Mouse (Mus musculus) fat pad, adult 2 months (tissue): ENCODE measurements at regions not wholly inside any gene's neighbourhood (a gene's known extent, or its start where the extent isn't known, plus 50 kb on each side); places are given as distances from the start of the nearest gene placed in this dataset.

Source experiments
- DNase-seq: peaks from one replicate; pipeline ENCODE4 v3.0.0-alpha.2; 2011; ENCODE audit warnings: low read depth, low spot score; ENCODE audit errors: extremely low read depth

DNA sequence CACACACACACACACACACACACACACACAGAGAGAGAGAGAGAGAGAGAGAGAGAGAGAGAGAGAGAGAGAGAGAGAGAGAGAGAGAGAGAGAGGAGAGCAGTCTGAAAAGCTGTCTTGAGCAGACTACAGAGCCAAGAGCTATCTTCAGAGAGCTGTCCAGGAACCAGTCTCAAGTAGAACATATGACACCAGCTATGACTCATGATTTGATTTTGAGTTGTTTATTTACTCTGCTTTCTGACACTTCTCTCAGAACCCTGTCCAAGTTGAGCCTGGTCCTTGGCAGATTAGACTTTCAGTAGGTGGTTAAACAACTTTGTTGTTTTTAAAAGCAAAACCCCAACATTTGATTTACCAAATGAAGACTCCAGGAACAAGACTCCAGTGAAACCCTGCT is 420.8 kb upstream of the Lcorl start:
- DNase-seq, result no peak

DNA sequence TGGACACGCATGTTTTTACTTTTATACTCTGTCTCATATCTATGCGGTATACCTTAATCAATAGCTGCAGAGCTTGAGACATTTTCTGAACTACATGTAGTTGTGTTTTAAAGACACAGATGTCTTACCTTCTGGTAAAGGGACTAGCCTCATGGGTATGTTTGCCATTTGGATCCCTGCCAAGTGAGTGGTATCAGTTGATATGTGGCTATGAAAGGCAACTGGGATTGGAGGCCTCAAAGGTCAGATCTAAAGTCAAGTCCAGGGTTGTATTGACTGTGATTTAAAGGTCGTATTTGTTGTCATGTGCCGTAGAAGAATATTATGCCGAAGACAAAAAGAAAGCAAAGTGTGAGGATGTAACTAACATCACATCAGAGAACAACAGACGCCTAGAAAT is 399.3 kb upstream of the Lcorl start:
- DNase-seq, result no peak

DNA sequence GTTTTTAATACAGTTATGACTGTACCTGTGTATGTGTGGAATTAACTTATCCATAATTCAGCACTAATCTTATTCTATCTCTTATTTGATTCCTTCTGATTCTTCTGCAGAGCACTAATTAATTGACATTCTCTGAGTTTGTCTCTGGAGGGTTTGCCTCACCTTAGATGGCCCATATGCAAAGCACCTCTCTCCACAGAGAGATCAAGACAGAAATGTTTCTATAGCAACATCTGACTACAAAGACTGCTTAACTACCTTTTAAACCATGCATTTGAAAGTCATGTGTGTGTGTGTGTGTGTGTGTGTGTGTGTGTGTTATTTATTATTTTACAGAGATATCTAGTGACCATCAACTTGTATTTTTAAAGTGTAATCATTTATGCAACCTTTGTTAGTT is 396.5 kb upstream of the Lcorl start:
- DNase-seq, result no peak

DNA sequence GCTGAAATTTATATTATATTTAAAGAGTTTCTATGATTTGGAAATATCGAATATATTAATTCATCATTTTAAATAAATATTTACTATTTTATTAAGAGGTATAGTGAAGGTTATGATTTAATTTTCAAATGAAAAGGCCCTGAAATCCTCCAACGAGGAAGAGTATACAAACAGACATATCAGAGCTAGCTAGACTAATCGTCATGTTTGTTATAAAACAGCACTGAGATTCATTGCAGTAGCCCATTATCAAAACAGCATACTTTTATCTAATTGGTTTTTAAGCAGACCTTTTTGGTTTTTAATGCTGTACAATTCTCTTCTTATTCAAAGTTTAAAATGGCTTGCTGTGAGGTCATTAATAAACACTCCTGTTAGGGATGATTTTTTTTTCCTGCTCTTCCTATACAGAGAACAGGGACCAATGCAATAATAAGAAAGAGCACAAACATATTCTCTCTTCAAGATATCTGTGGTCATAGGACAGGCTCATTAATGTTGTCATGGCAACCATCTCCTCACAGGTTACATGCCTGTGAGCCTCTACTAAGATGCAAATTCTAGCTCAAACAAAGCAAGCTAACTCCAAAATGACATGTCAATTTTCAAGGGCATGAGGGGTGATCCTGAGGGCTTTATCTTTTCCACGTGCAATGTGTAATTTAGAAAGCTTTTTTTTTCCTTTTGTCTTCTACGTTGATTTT is 378.1 kb upstream of the Lcorl start:
- no peak for DNase-seq

DNA sequence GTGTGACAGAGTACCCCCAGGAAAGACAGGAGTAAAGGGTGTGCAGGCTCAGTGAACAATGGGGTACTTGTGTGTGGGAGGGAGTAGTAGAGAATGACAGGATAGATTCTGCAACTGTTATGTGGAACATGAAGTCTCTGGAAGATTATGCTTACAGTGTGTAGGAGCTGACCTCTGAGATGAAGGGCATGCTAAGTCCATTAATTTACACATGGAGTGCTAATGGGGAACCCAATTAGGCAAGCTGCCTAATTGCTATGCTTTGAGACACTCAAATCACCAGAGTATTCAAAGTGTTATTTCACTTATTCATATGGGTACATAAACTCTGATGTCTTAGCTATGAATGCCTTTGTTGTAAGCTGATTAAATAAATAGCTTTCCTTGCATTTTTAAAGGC is 375.4 kb upstream of the Lcorl start:
- no peak for DNase-seq

DNA sequence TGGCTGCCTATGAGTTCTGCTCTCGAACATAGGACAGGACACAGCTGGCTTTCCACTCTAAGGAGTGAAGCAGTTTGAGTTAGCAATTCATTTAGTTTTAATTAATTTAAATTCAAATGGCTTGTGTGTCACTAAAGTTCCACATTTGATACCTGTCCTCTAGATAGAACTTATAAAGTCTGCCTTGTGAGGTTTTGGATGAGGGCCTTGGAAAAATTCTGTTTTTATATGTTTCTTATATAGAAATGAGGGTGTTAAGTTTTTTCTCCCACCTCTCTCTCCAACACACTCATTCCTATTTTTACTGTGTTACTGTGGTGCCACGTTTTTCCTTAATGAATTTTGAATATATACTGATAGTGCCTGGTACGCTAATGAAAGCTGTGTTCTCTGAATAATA is 371.3 kb upstream of the Lcorl start:
- DNase-seq, result no peak

DNA sequence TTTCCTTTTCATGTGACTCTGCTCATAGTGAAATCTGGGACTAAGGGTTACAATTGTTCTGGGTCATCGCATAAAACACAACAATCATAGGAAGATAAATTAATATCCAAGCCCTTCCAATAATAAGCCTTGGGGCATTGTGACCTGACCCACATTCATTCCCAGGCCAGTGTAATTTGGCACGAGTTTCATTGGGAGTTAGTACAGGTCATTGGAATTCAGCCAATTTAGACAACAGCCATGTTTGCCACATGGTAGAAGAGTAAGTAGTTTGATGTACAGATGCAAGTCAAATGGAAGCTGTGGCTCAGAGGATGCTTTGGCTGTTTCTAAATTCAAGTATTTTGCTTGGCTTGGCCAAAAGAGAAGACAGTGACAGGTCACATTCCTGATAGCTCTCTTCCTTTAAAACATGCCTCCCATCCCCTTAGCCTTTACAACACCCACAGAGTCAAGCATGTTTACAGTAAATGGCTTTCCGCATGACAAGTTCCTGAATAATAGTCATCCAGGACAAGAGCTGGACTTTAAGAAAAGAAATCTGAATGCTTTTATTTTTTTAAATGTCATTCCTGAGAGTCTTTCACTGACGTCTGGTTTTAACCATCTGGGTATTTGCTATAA is 355.5 kb upstream of the Lcorl start:
- no peak for DNase-seq

DNA sequence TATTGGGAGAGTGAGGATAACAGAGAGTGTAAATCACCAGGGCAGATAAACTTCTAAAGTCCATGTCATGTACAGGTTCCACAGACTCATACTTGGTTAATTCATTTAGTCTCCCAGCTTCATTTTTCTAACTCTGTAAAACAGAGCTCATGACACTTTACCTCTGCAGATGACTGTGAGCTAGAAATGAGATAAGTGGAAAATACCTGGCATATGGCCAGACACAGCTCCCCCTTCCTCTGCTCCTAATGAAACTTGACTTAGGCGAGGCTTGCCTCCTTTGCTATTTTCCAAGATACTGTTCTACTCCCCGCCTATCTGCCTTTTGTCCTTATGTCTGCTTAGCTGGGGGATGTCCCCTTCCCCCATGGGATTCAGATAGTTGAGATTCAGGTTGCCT is 351.7 kb upstream of the Lcorl start:
- DNase-seq, result no peak

DNA sequence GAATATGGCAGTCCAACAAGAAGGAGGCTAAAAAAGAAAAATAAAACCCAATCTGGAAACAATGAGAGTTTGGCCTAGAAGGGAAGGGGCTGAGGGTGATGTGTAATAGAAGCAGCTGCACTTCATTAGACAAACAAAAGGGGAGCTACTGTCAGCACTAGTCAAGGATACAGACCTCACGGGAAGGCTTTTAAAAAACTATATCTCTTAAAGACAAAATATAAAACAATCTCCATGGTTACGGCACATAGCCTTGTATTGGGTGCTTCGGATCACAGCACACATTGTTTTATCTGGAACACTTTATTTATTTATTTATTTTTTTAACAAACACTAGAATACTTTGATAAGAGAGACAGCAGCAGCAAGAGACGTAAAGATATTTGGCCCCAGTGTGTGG is 346.3 kb upstream of the Lcorl start:
- DNase-seq, result no peak

DNA sequence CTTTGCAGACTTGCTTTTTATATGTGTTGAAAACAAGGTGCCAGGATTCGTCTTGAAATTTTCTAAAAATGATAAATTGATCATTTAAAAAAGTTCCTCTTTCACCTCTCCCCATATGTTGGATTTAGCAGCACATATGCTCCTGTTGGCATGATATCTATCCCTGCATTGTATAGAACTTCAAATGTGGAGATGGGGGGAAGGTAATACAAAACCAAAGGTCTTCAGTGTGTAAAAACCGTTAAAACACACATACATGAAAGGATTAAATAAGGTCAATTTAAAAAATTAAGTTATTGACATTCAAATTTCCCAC is 345.0 kb upstream of the Lcorl start:
- no peak for DNase-seq

DNA sequence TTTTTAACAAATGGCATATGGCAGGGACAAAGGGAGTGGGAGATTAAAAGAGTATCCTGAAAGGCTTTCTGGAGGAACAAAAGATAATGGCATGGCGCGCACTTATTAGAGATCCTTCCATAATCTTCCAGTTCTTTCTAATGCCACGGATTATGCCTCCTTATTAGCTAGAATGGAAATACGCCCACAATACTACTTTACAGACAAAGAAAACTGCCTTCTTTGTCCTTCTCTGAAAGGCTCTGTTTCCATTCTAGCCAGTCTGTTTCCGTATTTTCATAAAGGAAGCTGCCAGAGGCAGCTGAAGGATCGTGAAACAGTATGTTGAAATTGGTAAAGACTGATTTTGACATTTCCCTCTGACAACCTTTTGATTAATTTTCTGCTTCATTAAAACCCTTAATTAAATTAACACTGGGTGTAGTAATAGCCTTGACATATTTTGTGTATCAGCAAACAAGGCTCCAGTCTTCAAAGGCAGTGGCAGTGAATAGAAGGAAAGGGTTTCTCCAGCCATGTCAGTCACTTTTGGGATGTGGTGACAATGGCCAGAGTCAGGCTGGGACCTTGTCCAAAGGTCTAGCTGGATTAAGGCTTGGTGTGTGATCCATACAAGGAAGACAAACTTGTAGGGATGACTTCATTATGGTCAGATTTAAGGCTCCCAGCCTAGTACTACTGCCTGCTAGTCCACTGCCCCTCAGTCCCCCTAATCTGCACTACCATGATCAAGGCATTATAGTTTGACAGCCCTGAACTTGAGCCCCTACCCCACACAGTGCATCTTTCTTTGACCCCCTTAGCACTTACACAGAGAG is 344.4 kb upstream of the Lcorl start:
- DNase-seq, result no peak

DNA sequence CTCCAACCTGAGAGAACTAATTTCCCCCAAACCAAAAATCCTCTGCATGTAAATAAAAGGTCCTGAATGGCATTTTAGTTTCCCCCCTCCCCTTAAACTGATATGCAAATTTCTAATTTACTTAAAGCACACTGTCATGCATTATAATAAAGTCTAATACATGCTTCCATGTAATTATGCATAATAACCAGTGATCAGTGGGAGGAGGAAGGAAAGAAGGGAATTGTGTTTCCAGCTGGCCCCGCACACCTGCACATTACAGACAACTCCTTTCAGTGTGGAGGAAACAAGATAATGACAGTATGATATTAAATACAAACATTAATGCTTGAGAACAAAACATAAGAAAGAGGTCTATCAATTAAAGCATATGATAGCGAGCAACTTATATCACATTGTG is 329.5 kb upstream of the Lcorl start:
- no peak for DNase-seq

DNA sequence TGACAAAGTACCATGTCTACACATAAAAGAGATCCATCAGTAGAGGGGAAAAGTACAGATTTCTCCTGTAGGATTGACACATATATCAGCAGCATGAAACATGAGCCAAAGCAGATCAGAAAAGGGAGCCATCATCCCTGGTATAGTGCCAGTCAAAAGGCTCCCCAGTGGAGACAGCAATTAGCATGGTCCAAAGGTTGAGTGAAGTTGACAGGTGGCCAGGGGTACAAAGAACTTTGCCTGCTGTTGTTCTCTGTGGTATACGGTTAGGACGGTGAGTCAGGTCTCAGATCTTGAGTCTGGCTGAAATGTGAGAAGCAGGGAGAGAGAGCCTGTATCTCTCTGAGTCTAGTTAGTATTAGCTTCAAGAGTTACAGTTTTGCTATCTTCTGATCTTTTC is 324.7 kb upstream of the Lcorl start:
- DNase-seq, result no peak

DNA sequence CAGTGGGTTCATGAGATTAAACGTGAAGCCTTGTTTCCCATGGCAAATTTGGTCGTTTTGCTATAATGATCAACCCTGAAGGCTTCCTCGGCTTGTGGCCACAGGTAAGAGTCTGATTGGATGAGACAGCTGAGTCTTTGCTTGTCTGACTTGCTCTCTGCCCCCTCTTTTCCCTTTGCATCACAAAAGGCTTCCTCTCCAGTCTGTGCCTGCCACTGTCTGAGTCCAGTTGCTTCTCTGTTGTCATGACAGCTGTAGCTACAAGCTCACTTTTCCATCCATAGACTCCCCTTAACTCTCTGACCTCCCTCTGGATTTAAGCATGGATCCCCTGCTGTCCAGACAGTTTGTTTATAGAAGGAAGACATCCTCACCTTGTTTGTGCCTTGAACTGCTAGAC is 314.9 kb upstream of the Lcorl start:
- DNase-seq, result no peak

DNA sequence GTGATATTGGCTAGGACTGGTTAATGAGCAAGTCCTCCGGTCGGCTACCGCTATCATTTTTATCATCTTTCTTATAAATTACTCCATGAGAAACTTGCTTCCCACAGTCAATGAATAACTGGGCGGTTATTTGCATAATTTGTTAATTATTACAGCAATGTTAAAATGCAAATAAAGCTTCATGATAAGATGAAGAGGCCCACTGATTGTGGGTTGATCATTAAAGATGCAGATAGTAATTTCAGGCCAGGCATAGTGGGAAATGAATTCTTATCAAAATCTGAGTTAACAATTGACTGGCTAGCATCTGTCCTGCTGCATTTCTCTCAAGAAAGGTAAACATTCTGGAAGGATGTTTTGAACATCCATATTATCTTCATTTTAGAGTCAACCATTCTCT is 303.4 kb upstream of the Lcorl start:
- DNase-seq, result no peak

DNA sequence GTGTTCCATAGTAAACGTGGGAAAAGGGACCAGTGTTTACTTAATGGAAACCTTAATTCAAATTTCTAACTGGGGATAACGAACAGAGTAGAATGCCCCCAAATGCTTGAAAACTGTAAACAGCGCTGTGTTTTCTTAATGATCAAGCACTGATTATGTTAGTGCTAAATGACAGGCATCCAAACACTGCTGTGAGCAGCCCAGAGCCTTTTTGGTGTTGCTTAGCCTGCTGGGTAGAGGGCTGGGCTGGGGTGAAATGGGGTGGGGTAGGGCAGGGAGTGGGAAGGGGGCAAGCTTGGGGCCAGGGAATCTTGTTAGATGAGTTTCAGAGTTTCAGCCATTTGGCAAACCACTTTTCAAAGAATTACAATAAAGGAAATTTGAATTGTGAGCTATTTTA is 294.6 kb upstream of the Lcorl start:
- no peak for DNase-seq

DNA sequence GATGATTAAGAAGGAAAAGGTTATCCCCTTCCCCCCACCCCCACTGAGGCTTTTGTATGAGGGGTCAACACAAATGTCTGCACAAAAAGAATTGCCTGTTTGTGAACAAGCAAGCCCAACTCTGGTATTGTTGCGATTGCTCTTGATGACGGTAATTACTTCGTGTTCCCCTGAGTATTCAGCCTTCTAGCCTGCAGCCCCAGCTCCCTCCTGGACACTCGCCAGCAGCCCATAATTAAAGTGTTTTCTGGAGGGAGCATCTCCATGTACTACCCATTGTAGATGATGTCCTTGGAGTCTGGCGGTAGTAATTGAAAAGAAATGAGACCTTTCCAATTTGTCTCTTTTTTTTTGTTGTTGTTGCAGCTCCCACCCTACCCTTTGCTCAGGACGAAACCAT is 293.4 kb upstream of the Lcorl start:
- DNase-seq, result no peak

DNA sequence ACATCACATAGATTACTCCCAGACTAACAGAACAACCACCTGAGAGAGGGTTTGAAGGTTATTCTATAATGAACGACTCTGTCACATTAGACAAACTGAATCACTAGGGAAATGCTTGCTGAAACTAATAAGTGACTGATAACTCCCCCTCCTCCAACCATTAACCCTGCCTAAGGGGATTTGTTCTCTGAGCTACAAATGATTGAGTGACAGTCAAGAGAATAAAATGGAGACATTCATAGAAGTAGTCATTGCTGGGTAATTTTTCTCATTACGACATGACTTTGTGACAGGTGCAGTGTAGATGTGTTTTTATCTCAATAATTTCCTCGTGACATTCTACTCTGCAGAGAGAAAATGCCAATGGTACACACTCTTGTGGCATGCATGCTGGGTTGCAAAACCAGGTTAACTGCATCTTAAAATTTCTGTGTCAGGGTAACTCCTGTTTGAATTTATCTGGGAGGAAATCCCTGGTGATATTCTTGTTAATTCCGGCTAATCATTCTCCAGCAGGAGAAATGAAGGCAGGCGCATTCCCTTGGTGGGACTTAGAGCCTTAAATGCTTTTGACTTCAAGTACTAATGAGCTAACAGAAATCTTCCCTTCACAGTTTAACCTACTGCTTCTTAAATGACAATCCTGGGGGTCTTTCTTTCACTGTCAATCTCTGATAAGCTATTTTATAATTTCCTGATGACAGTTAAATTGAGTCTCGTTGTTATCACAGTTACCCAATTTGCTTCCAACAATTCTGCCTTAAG is 292.6 kb upstream of the Lcorl start:
- DNase-seq, result no peak

DNA sequence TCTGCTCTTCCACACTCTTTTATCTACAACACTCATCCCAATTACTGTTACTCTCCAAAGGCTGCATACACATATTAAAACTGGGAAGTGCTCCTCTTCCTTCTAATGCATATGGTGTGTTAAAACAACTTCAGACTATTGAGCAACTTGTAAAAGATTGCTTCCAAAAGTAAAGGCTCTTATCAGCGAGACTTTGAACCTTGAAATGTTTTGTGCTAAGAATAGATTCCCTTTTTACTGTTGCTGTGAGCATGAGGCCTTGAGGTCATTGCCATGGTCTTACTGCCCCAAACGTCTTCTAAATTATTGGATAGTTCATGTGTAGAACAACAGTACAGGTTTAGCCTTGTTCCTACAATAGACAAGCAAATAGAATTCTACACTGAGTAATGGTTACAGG is 281.6 kb upstream of the Lcorl start:
- no peak for DNase-seq

DNA sequence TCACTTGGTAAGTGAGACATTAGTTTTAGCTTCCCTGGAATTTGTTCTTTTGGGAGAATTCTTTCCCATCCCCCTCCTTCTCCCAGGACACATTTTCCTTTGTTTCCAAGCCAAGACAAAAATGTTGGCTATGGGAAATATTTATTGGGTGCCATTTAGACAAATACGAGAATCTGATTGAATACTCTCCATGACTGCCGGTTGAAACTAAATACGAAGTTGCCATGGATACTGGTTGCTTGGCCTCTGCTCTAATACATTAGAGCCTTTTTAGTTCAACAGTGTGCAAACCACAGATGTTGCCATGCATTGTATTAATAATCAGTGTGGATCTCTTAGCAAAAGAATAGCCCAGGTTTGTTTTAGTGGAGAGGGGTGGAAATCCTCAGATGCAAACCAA is 280.3 kb upstream of the Lcorl start:
- no peak for DNase-seq

DNA sequence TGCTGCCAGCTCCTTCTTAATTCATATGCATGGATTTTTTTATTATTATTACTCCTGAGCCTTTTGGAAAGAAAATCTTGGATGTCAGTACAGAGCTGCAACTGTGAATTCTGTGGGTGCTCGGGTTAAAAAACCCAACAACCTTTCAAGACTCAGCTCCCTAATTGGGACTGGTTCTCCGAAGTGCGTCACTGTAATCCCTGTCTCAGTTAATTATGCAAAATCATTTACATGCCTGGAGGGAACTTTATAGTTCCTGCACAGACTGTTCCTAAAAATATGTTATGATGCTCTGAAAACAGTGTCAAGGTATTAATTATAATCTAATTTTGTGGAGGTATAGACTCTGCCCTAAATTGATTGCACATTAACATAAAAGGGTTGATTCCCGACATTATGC is 250.6 kb upstream of the Lcorl start:
- DNase-seq, result no peak

DNA sequence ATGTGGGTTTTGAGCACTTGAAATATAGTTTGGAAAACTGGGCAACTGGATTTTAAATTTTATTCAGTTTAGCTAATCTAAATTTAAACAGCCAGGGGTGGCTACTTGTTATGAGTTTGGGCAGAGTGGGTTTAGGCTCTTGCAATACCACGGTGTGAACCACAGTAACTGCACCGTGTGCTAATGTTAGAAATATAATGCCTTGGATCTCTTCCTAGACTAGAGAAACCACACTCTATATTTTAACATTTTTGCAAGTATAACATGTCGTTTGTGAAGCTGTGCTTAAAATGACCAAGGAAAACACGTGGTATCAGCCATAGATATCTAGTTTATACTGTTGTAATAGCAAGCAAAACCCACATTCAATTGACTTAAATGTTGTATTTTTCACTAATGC is 245.9 kb upstream of the Lcorl start:
- DNase-seq, result no peak
